Mouse (Mus musculus) embryonic stem cell, embryonic (primary cell): ENCODE measurements around the gene Gon4l.

Experiments
- CTCF ChIA-PET, 4 experiments: fragments of 300-600 bp in 2 of 4; fragments of 350-600 bp in 2 of 4; sonication (Branson Sonifier 250); formaldehyde crosslinking; loops; one replicate each; lab custom pipeline; 2022; ENCODE audit warnings: inconsistent platforms in 2 of 4; lab: Charles Lee
- POLR2A ChIA-PET, 4 experiments: fragments of 300-600 bp in 2 of 4; fragments of 350-600 bp in 2 of 4; sonication (Branson Sonifier 250); formaldehyde crosslinking; loops; one replicate each; lab custom pipeline; 2022; ENCODE audit warnings: antibody characterized with exemption in 4 of 4, inconsistent platforms in 1 of 4; lab: Charles Lee

Gon4l gene

GRCm38 (mm10) chr3:88944109-88944508 lies 109.1 kb downstream of the Gon4l start:
- CTCF ChIA-PET = interaction anchor here in 1 of 4 experiments (0.7 kb wide), 1 partner anchor 438 kb away, joined by 3 read pairs; no protein-coding TSS in a partner anchor
- POLR2A ChIA-PET = interaction anchor here in 2 of 4 experiments (0.7 to 1.4 kb wide), 2 partner anchors 10 to 31 kb away, joined by 3 read pairs; partner anchors contain the start of gene Msto1 (in 1 of the 2)

GRCm38 (mm10) chr3:88949786-88950575 lies 115.0 kb downstream of the Gon4l start:
- ChIA-PET POLR2A (interaction anchor here (0.5 to 2.3 kb wide), 23 partner anchors 8 to 612 kb away, joined by 3 to 8 read pairs (median 4); partner anchors contain the start of genes Hcn3 (in 1 of the 4), Msto1 (in 1 of the 4), Mtx1 (in 1 of the 4) and Ssr2 (in 1 of the 4)), CTCF (interaction anchor here in 3 of 4 experiments (0.5 to 2.9 kb wide), 8 partner anchors 10 to 562 kb away, joined by 3 to 11 read pairs (median 4); no protein-coding TSS in a partner anchor)

DNA sequence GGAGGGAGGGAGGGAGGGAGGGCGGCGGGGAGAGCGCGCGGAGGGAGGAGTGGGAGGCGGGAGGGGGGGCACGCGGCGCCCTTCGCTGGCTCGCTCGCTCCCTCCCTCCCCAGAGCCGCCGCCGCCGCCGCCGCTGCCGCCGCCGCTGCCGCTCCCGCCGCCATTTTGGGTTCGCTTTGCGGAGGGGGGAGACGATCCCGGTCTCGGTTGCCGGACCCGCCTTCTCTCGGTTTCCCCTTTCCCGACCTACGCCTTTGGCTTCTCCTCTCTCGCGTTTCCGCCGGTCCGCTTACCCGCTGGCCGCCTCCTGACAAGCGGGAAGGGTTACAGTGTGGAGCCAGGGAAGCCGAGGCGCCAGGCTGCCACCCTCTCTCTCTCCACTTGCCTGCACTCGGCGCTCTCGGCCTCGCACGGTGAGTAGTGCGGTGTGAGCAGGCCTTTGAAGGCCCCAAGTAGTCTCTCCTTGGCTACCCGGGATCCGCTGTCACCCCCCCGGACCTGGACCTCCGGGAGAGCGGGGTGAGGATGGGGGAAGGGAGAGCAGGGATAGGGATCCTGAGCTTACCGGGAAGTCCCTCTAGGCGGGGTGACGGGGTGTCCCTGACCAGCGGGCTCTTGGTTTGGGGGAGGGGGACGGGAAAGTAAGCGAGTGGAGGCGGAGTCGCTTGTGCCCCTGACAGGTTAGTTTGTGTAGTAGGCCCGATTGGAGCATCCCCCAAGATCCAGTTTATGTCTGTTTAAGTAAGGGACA lies 115.7 kb downstream of the Gon4l start, which contains the start of the genes Ash1l and Dap3:
Gene Ash1l, plus strand, starts transcription at position 47 of the 751 bp plus-strand sequence.
Gene Dap3, minus strand, starts transcription at position 606 of the 751 bp plus-strand sequence.
- ChIA-PET POLR2A (interaction anchor here in 3 of 4 experiments (0.6 to 2.6 kb wide), 15 partner anchors 9 to 379 kb away, joined by 3 to 16 read pairs (median 3); partner anchors contain the start of genes Msto1 (in 1 of the 3) and Ssr2 (in 1 of the 3)), CTCF (interaction anchor here in 1 of 4 experiments (0.7 to 1.1 kb wide), 2 partner anchors 27 to 562 kb away, joined by 3 read pairs; no protein-coding TSS in a partner anchor)

DNA sequence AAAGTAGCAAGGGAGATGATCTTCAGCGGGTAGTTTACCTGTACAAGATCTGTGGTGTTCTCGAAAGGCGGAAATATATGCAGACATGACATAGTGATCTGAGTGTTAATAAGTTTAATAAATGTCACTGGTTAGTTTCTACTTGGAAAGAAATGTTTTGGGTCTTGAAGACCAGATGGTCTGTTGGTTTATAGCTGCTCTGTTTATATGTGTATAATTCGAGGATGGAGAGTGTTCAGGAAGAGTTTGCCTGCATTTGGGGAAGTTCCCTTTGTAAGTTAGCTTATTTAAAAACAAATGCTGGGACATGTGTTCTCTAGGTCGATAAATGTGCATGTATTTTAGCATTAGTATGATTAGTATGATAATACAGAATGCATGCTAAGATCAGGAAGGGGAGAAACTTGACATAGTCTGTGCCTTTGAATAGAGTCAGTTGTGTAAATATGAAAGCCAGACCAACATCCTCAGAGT lies 116.3 kb downstream of the Gon4l start:
- ChIA-PET CTCF (no interaction called here), POLR2A (interaction anchor here in 2 of 4 experiments (0.6 to 2.6 kb wide), 13 partner anchors 9 to 330 kb away, joined by 3 to 16 read pairs (median 4); partner anchors contain the start of gene Msto1 (in 1 of the 2))

DNA sequence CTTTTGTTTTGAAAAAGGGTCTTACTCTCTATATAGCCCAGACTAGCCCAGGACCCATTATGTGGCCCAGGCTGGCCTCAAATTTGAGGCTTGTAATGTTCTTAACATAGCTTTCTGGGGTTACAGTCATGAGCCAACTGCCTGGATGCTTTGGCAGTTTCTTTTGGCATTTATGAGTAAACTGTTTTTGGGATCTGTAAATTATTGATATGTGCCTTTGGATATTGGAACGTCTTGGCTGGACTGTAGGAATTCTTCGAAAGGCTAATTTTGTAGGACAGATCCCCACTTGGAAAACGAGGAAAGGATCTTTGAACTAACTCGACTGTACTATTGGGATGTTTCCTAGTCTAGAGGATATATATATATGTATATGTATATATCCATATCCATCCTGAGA lies 118.2 kb downstream of the Gon4l start:
- CTCF ChIA-PET = no interaction called here

DNA sequence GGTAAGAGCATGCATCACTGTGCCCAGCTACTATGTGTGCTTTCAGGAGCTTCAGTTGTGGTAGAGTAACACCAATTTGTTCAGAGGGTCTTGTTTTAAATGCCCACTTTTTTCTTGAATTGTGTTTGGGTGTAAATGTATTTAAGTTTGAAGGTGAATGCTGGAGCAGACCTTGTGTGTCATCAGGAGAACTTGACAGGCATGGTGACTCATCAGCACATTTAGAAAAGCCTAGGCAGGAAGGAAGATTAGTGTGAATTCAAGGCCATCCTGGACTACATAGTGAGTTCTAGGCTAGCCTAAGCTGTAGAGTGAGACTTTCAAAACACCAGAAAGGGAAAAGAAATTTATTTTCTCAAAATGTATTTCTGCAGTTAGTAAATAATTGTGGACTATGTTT lies 118.7 kb downstream of the Gon4l start:
- POLR2A ChIA-PET = interaction anchor here in 3 of 4 experiments (0.7 to 1.6 kb wide), 3 partner anchors 30 to 145 kb away, joined by 3 to 4 read pairs (median 3); no protein-coding TSS in a partner anchor
- CTCF ChIA-PET = no interaction called here

More for the DNA sequence above, 118.2 kb downstream of the Gon4l start:
- POLR2A ChIA-PET = interaction anchor here in 3 of 4 experiments (0.7 to 2.6 kb wide), 8 partner anchors 11 to 267 kb away, joined by 3 to 16 read pairs (median 4); partner anchors contain the start of gene Khdc4 (in 1 of the 3)
